Mouse (Mus musculus): ENCODE data around the gene Reps2. TPM values are rescaled to one million over a fixed set of nuclear protein-coding genes. Genes with fewer than 3 reads are reported as not detected.

The Reps2 gene
- polyA plus RNA-seq (2012; rRNA removed): 24.6 and 24.8 TPM in 2 replicates

GRCm38 (mm10) chrX:162643091-162643788, at the start of gene Reps2:
Reps2 (minus strand) TSS chrX:162643649.
- no peak for TF ChIP-seq CTCF (IDR thresholded peaks at IDR 0.05; ENCODE audit: borderline replicate concordance, insufficient read depth, low read depth, low read length)
- no peak for TF ChIP-seq POLR2A (IDR thresholded peaks at IDR 0.05; ENCODE audit: borderline replicate concordance, insufficient read depth, low read length)
- WGBS: 4% methylated on average over 41 of the region's 61 CpGs
- Histone ChIP-seq H3K4me1 (ENCODE audit: control insufficient read depth, insufficient read depth, low read length) (no peaks in the 10 kb centered on the region), H3K4me3 (replicated peaks; ENCODE audit: insufficient read depth, low read depth, low read length) (peak within 1 kb of the TSS; percentile 89), H3K27ac (ENCODE audit: insufficient read depth, low read length) (0 out of 2 replicates have a peak within 1 kb of the TSS, but pooled peaks have one; percentile 36), H3K27me3 (ENCODE audit: control insufficient read depth, insufficient read depth, low read length) (no peaks in the 10 kb centered on the region)
- DNase-seq: peak; percentile 75 to 82

DNA sequence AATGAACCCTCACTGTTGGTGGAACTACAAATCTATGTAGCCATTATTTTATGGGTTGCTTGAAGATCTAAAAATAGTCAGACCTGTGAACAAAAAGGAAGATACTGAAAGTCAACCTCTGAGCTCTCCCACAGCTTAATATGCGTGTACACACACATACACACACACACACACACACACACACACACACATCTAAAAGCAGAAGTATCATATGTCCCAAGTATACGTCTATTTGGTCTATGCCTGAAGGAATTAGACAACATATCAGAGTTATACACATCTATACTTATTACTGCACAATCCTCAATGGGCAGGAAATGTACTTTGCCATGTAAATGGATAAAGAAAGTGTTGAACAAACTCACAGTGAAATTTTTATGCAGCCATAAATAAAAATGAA, 47.8 kb upstream of the Reps2 start:
- 74% methylated on average over 2 of the region's 2 CpGs for WGBS
- no peak for TF ChIP-seq CTCF (IDR thresholded peaks at IDR 0.05; ENCODE audit: borderline replicate concordance, insufficient read depth, low read depth, low read length)
- TF ChIP-seq POLR2A (IDR thresholded peaks at IDR 0.05; ENCODE audit: borderline replicate concordance, insufficient read depth, low read length): no peak

GRCm38 (mm10) chrX:162685394-162685793, 41.9 kb upstream of the Reps2 start:
- no peaks in the 10 kb centered on the region for H3K4me1 ChIP-seq (ENCODE audit: control insufficient read depth, insufficient read depth, low read length)
- TF ChIP-seq POLR2A (IDR thresholded peaks at IDR 0.05; ENCODE audit: borderline replicate concordance, insufficient read depth, low read length) (no peak), CTCF (IDR thresholded peaks at IDR 0.05; ENCODE audit: borderline replicate concordance, insufficient read depth, low read depth, low read length) (no peak)
- WGBS: 94% methylated on average over 1 of the region's 1 CpGs
- H3K27me3 ChIP-seq (ENCODE audit: control insufficient read depth, insufficient read depth, low read length): no peaks in the 10 kb centered on the region
- DNase-seq: no peak
- H3K27ac ChIP-seq (ENCODE audit: insufficient read depth, low read length): no peak overlapping the region
- no peak overlapping the region for H3K4me3 ChIP-seq (replicated peaks; ENCODE audit: insufficient read depth, low read depth, low read length)

More for the DNA sequence above, 47.8 kb upstream of the Reps2 start:
- no peak overlapping the region for H3K4me3 ChIP-seq (replicated peaks; ENCODE audit: insufficient read depth, low read depth, low read length)
- H3K4me1 ChIP-seq (ENCODE audit: control insufficient read depth, insufficient read depth, low read length): no peaks in the 10 kb centered on the region
- DNase-seq: no peak
- H3K27ac ChIP-seq (ENCODE audit: insufficient read depth, low read length): no peak overlapping the region
- no peaks in the 10 kb centered on the region for H3K27me3 ChIP-seq (ENCODE audit: control insufficient read depth, insufficient read depth, low read length)

DNA sequence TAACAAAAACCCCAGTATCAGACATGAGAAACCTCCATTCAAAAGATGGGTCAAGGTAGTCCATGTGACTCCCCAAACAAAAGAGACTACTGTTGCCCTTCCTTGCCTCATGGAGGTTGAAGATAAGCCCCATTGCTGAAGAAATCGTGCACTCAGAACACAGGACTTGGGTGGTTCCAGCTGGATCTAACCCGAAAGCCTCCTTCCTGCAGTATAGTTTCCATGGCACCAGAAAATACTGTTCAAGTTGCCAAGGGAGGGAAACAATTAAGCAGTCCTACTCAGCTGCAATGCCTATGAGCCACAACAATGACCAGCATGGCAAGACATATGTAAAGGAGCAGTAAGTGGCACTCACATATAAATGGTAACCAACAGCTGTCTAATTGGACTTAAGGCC, 36.1 kb upstream of the Reps2 start:
- 35% methylated on average over 2 of the region's 2 CpGs for WGBS

DNA sequence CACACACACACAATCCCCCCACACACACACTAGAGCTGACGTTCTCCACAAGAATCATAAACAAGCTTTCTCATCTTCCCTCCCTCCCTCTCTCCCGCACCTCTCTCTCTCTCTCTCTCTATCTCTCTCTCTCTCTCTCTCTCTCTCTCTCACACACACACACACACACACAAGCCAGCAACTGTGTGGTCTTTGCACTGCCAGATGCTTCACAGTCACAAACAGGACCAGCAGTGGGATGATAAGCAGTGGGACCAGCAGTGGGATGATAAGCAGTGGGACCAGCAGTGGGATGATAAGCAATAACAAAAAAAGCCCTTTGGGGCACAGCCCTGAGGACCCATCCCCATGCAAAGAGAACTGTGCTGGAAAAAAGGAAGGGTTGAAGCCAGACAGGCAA, 35.4 kb upstream of the Reps2 start:
- no peaks in the 10 kb centered on the region for H3K27me3 ChIP-seq (ENCODE audit: control insufficient read depth, insufficient read depth, low read length)
- 88% methylated on average over 2 of the region's 2 CpGs for WGBS
- no peak for TF ChIP-seq POLR2A (IDR thresholded peaks at IDR 0.05; ENCODE audit: borderline replicate concordance, insufficient read depth, low read length)
- TF ChIP-seq CTCF (IDR thresholded peaks at IDR 0.05; ENCODE audit: borderline replicate concordance, insufficient read depth, low read depth, low read length): no peak
- H3K4me1 ChIP-seq (ENCODE audit: control insufficient read depth, insufficient read depth, low read length): no peaks in the 10 kb centered on the region
- no peak overlapping the region for H3K27ac ChIP-seq (ENCODE audit: insufficient read depth, low read length)
- DNase-seq: no peak
- no peak overlapping the region for H3K4me3 ChIP-seq (replicated peaks; ENCODE audit: insufficient read depth, low read depth, low read length)

More for the DNA sequence above, 36.1 kb upstream of the Reps2 start:
- H3K4me3 ChIP-seq (replicated peaks; ENCODE audit: insufficient read depth, low read depth, low read length): no peak overlapping the region
- TF ChIP-seq CTCF (IDR thresholded peaks at IDR 0.05; ENCODE audit: borderline replicate concordance, insufficient read depth, low read depth, low read length) (no peak), POLR2A (IDR thresholded peaks at IDR 0.05; ENCODE audit: borderline replicate concordance, insufficient read depth, low read length) (no peak)
- no peaks in the 10 kb centered on the region for H3K27me3 ChIP-seq (ENCODE audit: control insufficient read depth, insufficient read depth, low read length)
- no peak for DNase-seq
- H3K4me1 ChIP-seq (ENCODE audit: control insufficient read depth, insufficient read depth, low read length): no peaks in the 10 kb centered on the region
- no peak overlapping the region for H3K27ac ChIP-seq (ENCODE audit: insufficient read depth, low read length)

- DNase-seq: no peak
- TF ChIP-seq POLR2A (IDR thresholded peaks at IDR 0.05; ENCODE audit: borderline replicate concordance, insufficient read depth, low read length) (no peak), CTCF (IDR thresholded peaks at IDR 0.05; ENCODE audit: borderline replicate concordance, insufficient read depth, low read depth, low read length) (no peak)
- no peaks in the 10 kb centered on the region for H3K27me3 ChIP-seq (ENCODE audit: control insufficient read depth, insufficient read depth, low read length)
- no peak overlapping the region for H3K27ac ChIP-seq (ENCODE audit: insufficient read depth, low read length)
- 83% methylated on average over 2 of the region's 2 CpGs for WGBS
- H3K4me3 ChIP-seq (replicated peaks; ENCODE audit: insufficient read depth, low read depth, low read length): no peak overlapping the region
- H3K4me1 ChIP-seq (ENCODE audit: control insufficient read depth, insufficient read depth, low read length): no peaks in the 10 kb centered on the region
These were observed 22.7 kb upstream of the Reps2 start for GRCm38 (mm10) chrX:162666166-162666565.

DNA sequence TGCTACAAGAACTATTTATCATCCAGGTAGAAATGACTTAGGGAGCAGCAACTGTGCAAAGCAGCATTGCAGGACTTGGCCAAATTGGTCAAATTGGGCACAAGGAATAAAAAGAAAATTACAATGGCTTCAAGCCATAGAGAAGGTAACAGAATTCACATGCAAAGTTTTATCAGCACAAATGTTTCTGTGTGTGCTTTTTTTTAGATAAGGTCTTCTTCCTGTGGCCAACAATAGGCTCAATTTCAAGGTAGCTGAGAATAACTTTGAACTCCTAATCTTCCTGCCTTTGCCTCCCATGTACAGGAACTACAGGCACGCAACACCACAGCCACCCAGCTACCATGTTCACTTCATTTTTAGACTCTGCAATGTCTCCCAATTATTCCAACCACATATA, 16.7 kb upstream of the Reps2 start:
- Histone ChIP-seq H3K27ac (ENCODE audit: insufficient read depth, low read length) (no peak overlapping the region), H3K4me3 (replicated peaks; ENCODE audit: insufficient read depth, low read depth, low read length) (no peak overlapping the region), H3K4me1 (ENCODE audit: control insufficient read depth, insufficient read depth, low read length) (no peaks in the 10 kb centered on the region), H3K27me3 (ENCODE audit: control insufficient read depth, insufficient read depth, low read length) (no peaks in the 10 kb centered on the region)
- no peak for TF ChIP-seq POLR2A (IDR thresholded peaks at IDR 0.05; ENCODE audit: borderline replicate concordance, insufficient read depth, low read length)
- TF ChIP-seq CTCF (IDR thresholded peaks at IDR 0.05; ENCODE audit: borderline replicate concordance, insufficient read depth, low read depth, low read length): no peak
- WGBS: 89% methylated on average over 1 of the region's 1 CpGs
- no peak for DNase-seq

DNA sequence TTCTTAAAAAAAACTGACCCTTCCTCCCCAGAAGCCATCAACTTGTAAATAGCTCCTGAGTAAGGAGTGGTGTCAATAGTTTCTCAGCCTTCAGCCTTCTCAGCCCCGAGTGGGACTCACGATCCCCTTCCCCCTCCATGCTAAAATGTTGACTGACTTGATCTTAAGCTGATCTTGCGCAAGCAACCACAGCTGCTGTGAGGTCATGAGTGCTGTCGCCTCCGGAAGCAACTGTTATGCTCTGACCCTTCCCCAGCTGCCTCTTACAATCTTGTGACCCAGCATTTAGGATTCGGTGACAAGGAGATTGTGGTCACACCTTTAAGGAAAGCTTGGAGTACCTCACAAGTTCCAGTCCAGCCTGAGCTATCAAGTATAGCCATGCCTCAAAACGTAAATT, 10.1 kb upstream of the Reps2 start:
- H3K27me3 ChIP-seq (ENCODE audit: control insufficient read depth, insufficient read depth, low read length): no peaks in the 10 kb centered on the region
- no peak overlapping the region for H3K4me3 ChIP-seq (replicated peaks; ENCODE audit: insufficient read depth, low read depth, low read length)
- no peak overlapping the region for H3K27ac ChIP-seq (ENCODE audit: insufficient read depth, low read length)
- 92% methylated on average over 7 of the region's 7 CpGs for WGBS
- TF ChIP-seq CTCF (IDR thresholded peaks at IDR 0.05; ENCODE audit: borderline replicate concordance, insufficient read depth, low read depth, low read length): no peak
- no peak for TF ChIP-seq POLR2A (IDR thresholded peaks at IDR 0.05; ENCODE audit: borderline replicate concordance, insufficient read depth, low read length)
- H3K4me1 ChIP-seq (ENCODE audit: control insufficient read depth, insufficient read depth, low read length): no peaks in the 10 kb centered on the region
- DNase-seq: no peak
